Mouse (Mus musculus): Measurements from ENCODE around the gene Tpbgl. TPM values are rescaled to one million over a fixed set of nuclear protein-coding genes. Genes with fewer than 3 reads are reported as not detected.

Gene Tpbgl
- polyA plus RNA-seq, 1 experiment from 2014 or later, result 1.4 TPM

GRCm38 (mm10) chr7:99663507-99664220 lies 36.8 kb upstream of the Tpbgl start:
- ATAC-seq, result no peak
- no peaks in the 10 kb centered on the region for H3K27me3 ChIP-seq (replicated peaks)

GRCm38 (mm10) chr7:99662311-99662710 lies 35.4 kb upstream of the Tpbgl start:
- Histone ChIP-seq H3K4me1 (replicated peaks) (peaks cover 13% of the 10 kb centered on the region; the same call in 1 of the 2 replicates), H3K4me3 (replicated peaks) (no peak overlapping the region), H3K36me3 (no peaks in the 10 kb centered on the region), H3K9ac (no peak overlapping the region), H3K27me3 (replicated peaks) (no peaks in the 10 kb centered on the region), H3K9me3 (no peaks in the 10 kb centered on the region), H3K4me2 (replicated peaks) (no peak overlapping the region), H3K27ac (no peak overlapping the region)
- no peak for ATAC-seq
- 89% methylated on average over 2 of the region's 2 CpGs for WGBS

More at GRCm38 (mm10) chr7:99663507-99664220, 36.8 kb upstream of the Tpbgl start:
- Histone ChIP-seq H3K9me3 (no peaks in the 10 kb centered on the region), H3K9ac (no peak overlapping the region), H3K4me3 (replicated peaks) (no peak overlapping the region), H3K36me3 (no peaks in the 10 kb centered on the region), H3K4me1 (replicated peaks) (peaks cover 13% of the 10 kb centered on the region; the same call in 1 of the 2 replicates), H3K4me2 (replicated peaks) (no peak overlapping the region), H3K27ac (no peak overlapping the region)
- 88% methylated on average over 9 of the region's 9 CpGs for WGBS

- no peak for ATAC-seq
- Histone ChIP-seq H3K27me3 (replicated peaks) (no peaks in the 10 kb centered on the region), H3K9ac (no peak overlapping the region), H3K36me3 (no peaks in the 10 kb centered on the region), H3K4me2 (replicated peaks) (no peak overlapping the region), H3K4me3 (replicated peaks) (no peak overlapping the region), H3K9me3 (no peaks in the 10 kb centered on the region), H3K27ac (no peak overlapping the region), H3K4me1 (replicated peaks) (peaks cover 13% of the 10 kb centered on the region; the same call in 1 of the 2 replicates)
- WGBS, result 81% methylated on average over 14 of the region's 14 CpGs
Measured at GRCm38 (mm10) chr7:99661571-99662230, 34.8 kb upstream of the Tpbgl start.

- Histone ChIP-seq H3K27me3 (replicated peaks) (no peaks in the 10 kb centered on the region), H3K4me3 (replicated peaks) (no peak overlapping the region), H3K9me3 (no peaks in the 10 kb centered on the region), H3K27ac (no peak overlapping the region), H3K9ac (no peak overlapping the region), H3K36me3 (no peaks in the 10 kb centered on the region), H3K4me2 (replicated peaks) (no peak overlapping the region), H3K4me1 (replicated peaks) (peaks cover 13% of the 10 kb centered on the region; the same call in 1 of the 2 replicates)
- WGBS, result 91% methylated on average over 9 of the region's 9 CpGs
- ATAC-seq, result no peak
Measured at GRCm38 (mm10) chr7:99661071-99661470, 34.2 kb upstream of the Tpbgl start.

- H3K4me2 ChIP-seq (replicated peaks), result no peak overlapping the region
- no peak overlapping the region for H3K4me3 ChIP-seq (replicated peaks)
- H3K9ac ChIP-seq, result no peak overlapping the region
- 43% methylated on average over 12 of the region's 12 CpGs for WGBS
- H3K4me1 ChIP-seq (replicated peaks), result peaks cover 6% of the 10 kb centered on the region; the same call in 1 of the 2 replicates
- no peaks in the 10 kb centered on the region for H3K9me3 ChIP-seq
- no peaks in the 10 kb centered on the region for H3K27me3 ChIP-seq (replicated peaks)
- no peaks in the 10 kb centered on the region for H3K36me3 ChIP-seq
- no peak overlapping the region for H3K27ac ChIP-seq
- ATAC-seq, result peak; percentile 84
Measured at GRCm38 (mm10) chr7:99659379-99660029, 32.6 kb upstream of the Tpbgl start.

GRCm38 (mm10) chr7:99654244-99654643 lies 27.3 kb upstream of the Tpbgl start:
- 66% methylated on average over 11 of the region's 11 CpGs for WGBS
- no peaks in the 10 kb centered on the region for H3K36me3 ChIP-seq
- no peaks in the 10 kb centered on the region for H3K9me3 ChIP-seq
- no peak for ATAC-seq
- no peak overlapping the region for H3K9ac ChIP-seq
- H3K27ac ChIP-seq, result no peak overlapping the region
- H3K4me1 ChIP-seq (replicated peaks), result no peaks in the 10 kb centered on the region
- no peaks in the 10 kb centered on the region for H3K27me3 ChIP-seq (replicated peaks)
- H3K4me3 ChIP-seq (replicated peaks), result no peak overlapping the region
- no peak overlapping the region for H3K4me2 ChIP-seq (replicated peaks)

GRCm38 (mm10) chr7:99649585-99649984 lies 22.7 kb upstream of the Tpbgl start:
- 69% methylated on average over 4 of the region's 4 CpGs for WGBS
- Histone ChIP-seq H3K9me3 (no peaks in the 10 kb centered on the region), H3K27me3 (replicated peaks) (no peaks in the 10 kb centered on the region), H3K4me1 (replicated peaks) (no peaks in the 10 kb centered on the region), H3K9ac (no peak overlapping the region), H3K4me2 (replicated peaks) (no peak overlapping the region), H3K36me3 (no peaks in the 10 kb centered on the region), H3K4me3 (replicated peaks) (no peak overlapping the region), H3K27ac (no peak overlapping the region)
- no peak for ATAC-seq

- no peak overlapping the region for H3K27ac ChIP-seq
- no peaks in the 10 kb centered on the region for H3K36me3 ChIP-seq
- H3K9ac ChIP-seq, result no peak overlapping the region
- no peak overlapping the region for H3K4me2 ChIP-seq (replicated peaks)
- no peak overlapping the region for H3K4me3 ChIP-seq (replicated peaks)
- WGBS, result 2% methylated on average over 6 of the region's 6 CpGs
- H3K9me3 ChIP-seq, result no peaks in the 10 kb centered on the region
- H3K27me3 ChIP-seq (replicated peaks), result no peaks in the 10 kb centered on the region
- ATAC-seq, result no peak
- no peaks in the 10 kb centered on the region for H3K4me1 ChIP-seq (replicated peaks)
Measured at GRCm38 (mm10) chr7:99648623-99649022, 21.7 kb upstream of the Tpbgl start.

- 0 out of 2 replicates have a peak, but pooled peaks cover 6% of the 10 kb centered on the region for H3K27me3 ChIP-seq (replicated peaks)
- no peak overlapping the region for H3K27ac ChIP-seq
- no peak for ATAC-seq
- no peaks in the 10 kb centered on the region for H3K4me1 ChIP-seq (replicated peaks)
- no peak overlapping the region for H3K9ac ChIP-seq
- 80% methylated on average over 7 of the region's 7 CpGs for WGBS
- H3K9me3 ChIP-seq, result no peaks in the 10 kb centered on the region
- no peak overlapping the region for H3K4me3 ChIP-seq (replicated peaks)
- no peak overlapping the region for H3K4me2 ChIP-seq (replicated peaks)
- H3K36me3 ChIP-seq, result no peaks in the 10 kb centered on the region
Measured at GRCm38 (mm10) chr7:99644701-99645100, 17.8 kb upstream of the Tpbgl start.

GRCm38 (mm10) chr7:99642078-99642477 lies 15.2 kb upstream of the Tpbgl start:
- no peak overlapping the region for H3K27ac ChIP-seq
- H3K9me3 ChIP-seq, result no peaks in the 10 kb centered on the region
- H3K9ac ChIP-seq, result no peak overlapping the region
- H3K27me3 ChIP-seq (replicated peaks), result 0 out of 2 replicates have a peak, but pooled peaks cover 6% of the 10 kb centered on the region
- WGBS, result 33% methylated on average over 3 of the region's 3 CpGs
- H3K4me3 ChIP-seq (replicated peaks), result no peak overlapping the region
- H3K4me1 ChIP-seq (replicated peaks), result no peaks in the 10 kb centered on the region
- H3K4me2 ChIP-seq (replicated peaks), result no peak overlapping the region
- H3K36me3 ChIP-seq, result no peaks in the 10 kb centered on the region
- ATAC-seq, result peak; percentile 65; the same call in 1 of the 2 replicates

- 49% methylated on average over 4 of the region's 4 CpGs for WGBS
- H3K9ac ChIP-seq, result no peak overlapping the region
- no peak for ATAC-seq
- H3K36me3 ChIP-seq, result no peaks in the 10 kb centered on the region
- H3K4me3 ChIP-seq (replicated peaks), result no peak overlapping the region
- H3K4me2 ChIP-seq (replicated peaks), result no peak overlapping the region
- H3K9me3 ChIP-seq, result no peaks in the 10 kb centered on the region
- no peaks in the 10 kb centered on the region for H3K4me1 ChIP-seq (replicated peaks)
- no peak overlapping the region for H3K27ac ChIP-seq
- 0 out of 2 replicates have a peak, but pooled peaks cover 6% of the 10 kb centered on the region for H3K27me3 ChIP-seq (replicated peaks)
Measured at GRCm38 (mm10) chr7:99641245-99641644, 14.3 kb upstream of the Tpbgl start.

- Histone ChIP-seq H3K27me3 (replicated peaks) (peaks cover 4% of the 10 kb centered on the region; the same call in 1 of the 2 replicates), H3K9me3 (no peaks in the 10 kb centered on the region), H3K4me2 (replicated peaks) (no peak overlapping the region), H3K36me3 (no peaks in the 10 kb centered on the region), H3K4me3 (replicated peaks) (no peak overlapping the region), H3K4me1 (replicated peaks) (no peaks in the 10 kb centered on the region), H3K9ac (no peak overlapping the region), H3K27ac (no peak overlapping the region)
- 70% methylated on average over 8 of the region's 8 CpGs for WGBS
- no peak for ATAC-seq
Measured at GRCm38 (mm10) chr7:99633966-99634665, 7.2 kb upstream of the Tpbgl start.

Data from intestine, embryonic 15.5 days (tissue).